ENCODE assay signal across 8 mouse cellular contexts in the genomic region with DNA sequence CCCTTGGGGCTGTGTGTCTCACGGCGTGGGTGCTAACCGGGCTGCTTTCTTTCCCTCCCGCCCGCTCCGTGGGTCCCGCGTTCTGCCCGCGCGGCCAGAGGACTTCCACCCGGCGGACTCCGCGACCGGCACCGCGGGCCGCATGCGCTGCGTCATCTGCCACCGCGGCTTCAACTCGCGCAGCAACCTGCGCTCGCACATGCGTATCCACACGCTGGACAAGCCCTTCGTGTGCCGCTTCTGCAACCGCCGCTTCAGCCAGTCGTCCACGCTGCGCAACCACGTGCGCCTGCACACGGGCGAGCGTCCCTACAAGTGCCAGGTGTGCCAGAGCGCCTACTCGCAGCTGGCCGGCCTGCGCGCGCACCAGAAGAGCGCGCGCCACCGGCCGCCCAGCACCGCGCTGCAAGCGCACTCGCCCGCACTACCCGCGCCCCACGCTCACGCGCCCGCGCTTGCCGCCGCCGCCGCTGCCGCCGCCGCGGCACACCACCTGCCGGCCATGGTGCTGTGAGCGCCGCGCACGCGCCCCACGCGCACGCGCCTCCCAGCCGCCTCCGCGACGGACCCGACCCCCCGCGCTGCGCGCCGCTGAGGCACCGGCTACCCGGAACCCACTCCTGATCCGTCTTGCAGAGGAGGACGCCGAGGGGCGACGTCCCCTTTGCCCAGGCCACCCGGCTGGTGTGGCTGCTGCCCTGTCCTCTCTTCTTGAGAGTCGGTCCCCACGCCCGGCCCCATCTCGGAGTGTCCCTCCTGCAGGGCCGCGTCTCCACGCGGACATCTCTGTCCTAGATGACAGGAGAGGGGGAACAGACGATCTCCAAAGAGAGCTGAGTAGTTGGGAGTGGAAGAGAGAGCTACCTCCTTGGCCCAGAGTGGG. TPM values are rescaled to one million over a fixed set of nuclear protein-coding genes. Genes with fewer than 3 reads are reported as not detected.
DNase-seq lines count a peak whose midpoint lies in the region; ATAC-seq and TF ChIP-seq lines count a peak whose summit lies in the region.

No protein-coding gene starts in this region.

- TF ChIP-seq POLR2A in kidney, adult 2 months (IDR thresholded peaks at IDR 0.05; ENCODE audit: low read depth, low read length) = no peak
- no peak for TF ChIP-seq POLR2A in testis, adult 2 months (IDR thresholded peaks at IDR 0.05; ENCODE audit: control insufficient read depth, low read depth, low read length)

- H3K27ac ChIP-seq in kidney, adult 2 months (ENCODE audit: insufficient read depth, low read depth, low read length) = no peak overlapping the region
- H3K27ac ChIP-seq in midbrain, embryonic 13.5 days = no peak overlapping the region
- peak overlapping the region; percentile 74 for H3K27ac ChIP-seq in testis, adult 2 months (ENCODE audit: control insufficient read depth, insufficient read depth, low read depth, low read length)

- peak overlapping the region; percentile 39; the same call in 1 of the 2 replicates for H3K4me3 ChIP-seq in kidney, adult 2 months (ENCODE audit: insufficient read depth, low read depth, low read length)
- H3K4me3 ChIP-seq in midbrain, embryonic 13.5 days (replicated peaks) = peak overlapping the region; percentile 54
- peak overlapping the region; percentile 91 for H3K4me3 ChIP-seq in testis, adult 2 months (ENCODE audit: control insufficient read depth, low read depth, low read length)

- DNase-seq in kidney, adult 2 months = no peak
- no peak for DNase-seq in kidney, adult 9 months
- DNase-seq in cerebellum, adult 9-11 months = peak; percentile 28
- peak; percentile 61 to 67 for DNase-seq in frontal cortex, postnatal 10 days (ENCODE audit: low spot score in 2 of 2)
- peak; percentile 50 to 64 for DNase-seq in layer of hippocampus, postnatal 14 days (ENCODE audit: low spot score in 2 of 2)
- no peak for DNase-seq in ovary, postnatal 10 days (ENCODE audit: low spot score)

- peak; percentile 90 for ATAC-seq in midbrain, embryonic 13.5 days

- peak overlapping the region; percentile 65 for H3K9ac ChIP-seq in midbrain, embryonic 13.5 days (replicated peaks)

- 0 out of 2 replicates have a peak, but pooled peaks cover 1% of the 10 kb centered on the region for H3K27me3 ChIP-seq in kidney, adult 2 months (replicated peaks; ENCODE audit: control insufficient read depth, insufficient read depth, low read length)
- H3K27me3 ChIP-seq in midbrain, embryonic 13.5 days = peaks cover 96% of the 10 kb centered on the region
- H3K27me3 ChIP-seq in testis, adult 2 months (ENCODE audit: control insufficient read depth, insufficient read depth, low read length) = no peaks in the 10 kb centered on the region

- H3K4me1 ChIP-seq in kidney, adult 2 months (ENCODE audit: control insufficient read depth, insufficient read depth, low read length) = no peaks in the 10 kb centered on the region
- H3K4me1 ChIP-seq in midbrain, embryonic 13.5 days (replicated peaks) = peaks cover 16% of the 10 kb centered on the region
- peaks cover 15% of the 10 kb centered on the region for H3K4me1 ChIP-seq in testis, adult 2 months (ENCODE audit: control insufficient read depth, insufficient read depth, low read length)

- whole genome bisulfite sequencing in kidney, adult 2 months = 1% methylated on average over 100 of the region's 109 CpGs
- 1% methylated on average over 102 of the region's 109 CpGs for WGBS in midbrain, embryonic 13.5 days

- peak overlapping the region; percentile 92 for H3K4me2 ChIP-seq in midbrain, embryonic 13.5 days (replicated peaks)

- H3K36me3 ChIP-seq in kidney, adult 2 months (ENCODE audit: control insufficient read depth, insufficient read depth, low read length) = no peaks in the 10 kb centered on the region
- no peaks in the 10 kb centered on the region for H3K36me3 ChIP-seq in midbrain, embryonic 13.5 days
- H3K36me3 ChIP-seq in testis, adult 2 months (ENCODE audit: control insufficient read depth, insufficient read depth, low read length) = no peaks in the 10 kb centered on the region

- no peaks in the 10 kb centered on the region for H3K9me3 ChIP-seq in midbrain, embryonic 13.5 days

- TF ChIP-seq CTCF in kidney, adult 2 months (conservative IDR thresholded peaks at IDR 0.05; ENCODE audit: insufficient read depth, insufficient read length, low read depth, low read length) = no peak
- no peak for TF ChIP-seq CTCF in testis, adult 2 months (IDR thresholded peaks at IDR 0.05; ENCODE audit: control insufficient read depth, insufficient read depth, insufficient replicate concordance, low read depth, low read length)

RNA-seq across cellular contexts. Expression of a gene that starts 14.4 kb away (rescaled TPM):
- not detected in 2 replicates for polyA plus RNA-seq in kidney, adult 2 months (2012; rRNA removed)
- total RNA-seq in layer of hippocampus, postnatal 14 days (2021) = under 1 TPM; 0.19 to 0.46 TPM
- 4.0 and 8.5 TPM in 2 replicates for polyA plus RNA-seq in midbrain, embryonic 13.5 days (2015; fragmentation: Nextera tagmentation; extraction: Ambion mirVana)
- polyA plus RNA-seq in testis, adult 2 months (2012; rRNA removed) = 0.11 TPM in 1 of 2 replicates, not detected in the other

RNA-seq across cellular contexts. Expression of a gene that starts 16.3 kb away (rescaled TPM):
- 9.8 and 11.4 TPM in 2 replicates for polyA plus RNA-seq in kidney, adult 2 months (2012; rRNA removed)
- total RNA-seq in layer of hippocampus, postnatal 14 days (2021) = 10 to 100 TPM; 17.9 TPM
- 45.7 and 49.1 TPM in 2 replicates for polyA plus RNA-seq in midbrain, embryonic 13.5 days (2015; fragmentation: Nextera tagmentation; extraction: Ambion mirVana)
- polyA plus RNA-seq in testis, adult 2 months (2012; rRNA removed) = 9.1 and 9.8 TPM in 2 replicates

RNA-seq across cellular contexts. Expression of a gene that starts 34.0 kb away (rescaled TPM):
- polyA plus RNA-seq in kidney, adult 2 months (2012; rRNA removed) = 30.5 and 38.6 TPM in 2 replicates
- total RNA-seq in layer of hippocampus, postnatal 14 days (2021) = 10 to 100 TPM; 45.4 to 49.3 TPM
- 25.3 and 27.0 TPM in 2 replicates for polyA plus RNA-seq in midbrain, embryonic 13.5 days (2015; fragmentation: Nextera tagmentation; extraction: Ambion mirVana)
- polyA plus RNA-seq in testis, adult 2 months (2012; rRNA removed) = 47.4 and 49.6 TPM in 2 replicates

Comparison
In these comparisons a context has a peak if more than half of its experiments do, and no peak if none do; other contexts are left out.
1. DNase-seq: peak in cerebellum, adult 9-11 months (single experiment), frontal cortex, postnatal 10 days (2 of 2) and layer of hippocampus, postnatal 14 days (2 of 2); none in kidney, adult 2 months (single experiment), kidney, adult 9 months (single experiment) and ovary, postnatal 10 days (single experiment).
2. H3K4me3 ChIP-seq: peak in every context shown above with its lines; median percentile 91 in testis, adult 2 months; 54 in midbrain, embryonic 13.5 days; 39 in kidney, adult 2 months.